Comparison of ENCODE assay signal across 16 mouse cellular contexts in the genomic region with DNA sequence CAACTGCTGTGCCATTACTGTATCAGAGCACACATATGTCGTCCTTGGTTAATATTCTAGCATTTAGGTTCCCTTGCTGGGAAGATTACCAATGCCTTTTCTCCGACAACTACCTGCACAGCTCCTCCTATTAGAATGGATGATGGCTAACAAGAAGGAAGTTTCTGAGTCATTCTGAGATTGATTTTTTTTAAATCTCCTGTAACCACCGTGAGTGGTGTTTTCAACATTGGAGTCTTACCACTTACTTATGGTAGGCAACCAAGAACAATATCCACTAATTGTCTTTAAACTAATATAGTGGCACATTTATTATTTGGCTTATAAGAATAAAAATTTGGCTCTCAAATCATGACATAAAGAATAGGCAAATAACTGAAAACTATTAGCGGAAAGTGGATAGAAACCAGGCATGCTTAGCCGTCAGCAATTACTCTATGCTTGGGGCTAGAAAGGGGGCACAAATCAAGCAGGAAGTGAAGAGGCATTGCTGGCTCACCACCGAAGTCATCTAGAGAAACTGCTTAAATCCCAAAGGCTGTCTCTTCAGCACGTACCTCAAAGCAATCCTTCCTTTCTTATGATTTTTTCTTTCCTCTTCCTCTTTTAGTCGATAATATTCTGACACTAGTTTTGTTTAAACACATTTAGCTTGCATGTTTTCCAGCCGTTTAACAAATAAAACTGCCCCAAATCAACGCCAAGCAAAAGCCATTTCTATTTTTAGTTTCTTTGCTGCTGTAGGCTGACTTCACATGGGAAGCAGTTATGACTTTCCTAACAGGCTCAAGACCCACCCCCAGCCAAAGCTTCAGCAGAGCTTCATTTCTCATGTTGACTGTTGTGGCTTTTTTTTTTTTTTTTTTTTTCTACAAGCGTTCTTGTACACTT.
DNase-seq lines count a peak whose midpoint lies in the region; ATAC-seq and TF ChIP-seq lines count a peak whose summit lies in the region.
"Had no signal": no experiment of that assay in that cellular context is flagged by ENCODE, and none has a peak within 500 bp of the region (broad histone marks: within the 10 kb centered on the region; RNA-seq: fewer than 3 reads in every experiment).

No protein-coding gene starts in this region.

- H3K4me3 ChIP-seq in embryonic facial prominence, embryonic 14.5 days (ENCODE audit: low read depth, low read length), result no peak overlapping the region
- H3K4me3 ChIP-seq in embryonic facial prominence, embryonic 10.5 days, result no peak overlapping the region
- 0 out of 2 replicates have a peak overlapping the region, but pooled peaks have one; percentile 7 for H3K4me3 ChIP-seq in liver, adult 2 months (ENCODE audit: insufficient read depth, low read depth, low read length)
- H3K4me3 ChIP-seq in liver, embryonic 12.5 days, result no peak overlapping the region
- no peak overlapping the region for H3K4me3 ChIP-seq in liver, postnatal 0 days (ENCODE audit: low read depth, low read length)
- H3K4me3 ChIP-seq: layer of hippocampus, adult 2 months; neural tube, embryonic 13.5 days had no signal

- H3K27ac ChIP-seq in embryonic facial prominence, embryonic 14.5 days (replicated peaks; ENCODE audit: low read depth, low read length), result no peak overlapping the region
- no peak overlapping the region for H3K27ac ChIP-seq in embryonic facial prominence, embryonic 10.5 days (replicated peaks)
- no peak overlapping the region for H3K27ac ChIP-seq in liver, adult 2 months (replicated peaks; ENCODE audit: insufficient read depth, low read depth, low read length)
- no peak overlapping the region for H3K27ac ChIP-seq in liver, embryonic 12.5 days
- peak overlapping the region; percentile 13; the same call in 1 of the 2 replicates for H3K27ac ChIP-seq in liver, postnatal 0 days (ENCODE audit: low read depth)
- H3K27ac ChIP-seq: layer of hippocampus, adult 2 months; neural tube, embryonic 13.5 days had no signal

- no peaks in the 10 kb centered on the region for H3K79me2 ChIP-seq in liver, adult 2 months (ENCODE audit: control insufficient read depth, insufficient read depth, low read length)

- H3K9me3 ChIP-seq in embryonic facial prominence, embryonic 14.5 days (ENCODE audit: control insufficient read depth, low read length), result peaks cover 5% of the 10 kb centered on the region; the same call in 1 of the 2 replicates
- no peaks in the 10 kb centered on the region for H3K9me3 ChIP-seq in embryonic facial prominence, embryonic 10.5 days
- H3K9me3 ChIP-seq in liver, embryonic 12.5 days (replicated peaks), result no peaks in the 10 kb centered on the region
- H3K9me3 ChIP-seq in liver, postnatal 0 days (ENCODE audit: low read length), result no peaks in the 10 kb centered on the region
- H3K9me3 ChIP-seq: neural tube, embryonic 13.5 days had no signal

- H3K36me3 ChIP-seq in embryonic facial prominence, embryonic 14.5 days (ENCODE audit: control insufficient read depth, insufficient read depth, low read length), result no peaks in the 10 kb centered on the region
- no peaks in the 10 kb centered on the region for H3K36me3 ChIP-seq in embryonic facial prominence, embryonic 10.5 days (replicated peaks)
- no peaks in the 10 kb centered on the region for H3K36me3 ChIP-seq in liver, adult 2 months (ENCODE audit: control insufficient read depth, insufficient read depth, low read length)
- H3K36me3 ChIP-seq in liver, embryonic 12.5 days, result no peaks in the 10 kb centered on the region
- no peaks in the 10 kb centered on the region for H3K36me3 ChIP-seq in liver, postnatal 0 days (replicated peaks; ENCODE audit: insufficient read depth, low read length)
- H3K36me3 ChIP-seq: neural tube, embryonic 13.5 days had no signal

- no peak for TF ChIP-seq EP300 in liver, postnatal 0 days (IDR thresholded peaks at IDR 0.05; ENCODE audit: low read depth)

- H3K4me1 ChIP-seq in embryonic facial prominence, embryonic 14.5 days (ENCODE audit: control insufficient read depth, insufficient read depth, low read length), result no peaks in the 10 kb centered on the region
- H3K4me1 ChIP-seq in embryonic facial prominence, embryonic 10.5 days, result no peaks in the 10 kb centered on the region
- no peaks in the 10 kb centered on the region for H3K4me1 ChIP-seq in liver, adult 2 months (ENCODE audit: control insufficient read depth, insufficient read depth, low read length)
- H3K4me1 ChIP-seq in liver, embryonic 12.5 days, result no peaks in the 10 kb centered on the region
- no peaks in the 10 kb centered on the region for H3K4me1 ChIP-seq in liver, postnatal 0 days (ENCODE audit: insufficient read depth)
- H3K4me1 ChIP-seq: neural tube, embryonic 13.5 days had no signal

- 64% methylated on average over 11 of the region's 11 CpGs for WGBS in embryonic facial prominence, embryonic 14.5 days
- 79% methylated on average over 11 of the region's 11 CpGs for WGBS in embryonic facial prominence, embryonic 10.5 days
- WGBS in liver, adult 2 months, result 73% methylated on average over 11 of the region's 11 CpGs
- WGBS in liver, embryonic 12.5 days (ENCODE audit: insufficient replicate concordance), result 45% methylated on average over 11 of the region's 11 CpGs
- 31% methylated on average over 11 of the region's 11 CpGs for WGBS in liver, postnatal 0 days (ENCODE audit: insufficient replicate concordance)

- H3K9ac ChIP-seq in embryonic facial prominence, embryonic 14.5 days (ENCODE audit: low read depth, low read length), result no peak overlapping the region
- H3K9ac ChIP-seq in liver, adult 2 months (ENCODE audit: low read depth, low read length), result no peak overlapping the region
- H3K9ac ChIP-seq in liver, embryonic 12.5 days, result no peak overlapping the region
- no peak overlapping the region for H3K9ac ChIP-seq in liver, postnatal 0 days (replicated peaks)
- H3K9ac ChIP-seq: neural tube, embryonic 13.5 days had no signal

- no peaks in the 10 kb centered on the region for H3K27me3 ChIP-seq in embryonic facial prominence, embryonic 14.5 days (replicated peaks; ENCODE audit: control insufficient read depth, insufficient read depth, low read length)
- H3K27me3 ChIP-seq in embryonic facial prominence, embryonic 10.5 days (replicated peaks; ENCODE audit: low read depth, poor library complexity, severe bottlenecking), result no peaks in the 10 kb centered on the region
- no peaks in the 10 kb centered on the region for H3K27me3 ChIP-seq in liver, adult 2 months (ENCODE audit: control insufficient read depth, insufficient read depth, low read length)
- no peaks in the 10 kb centered on the region for H3K27me3 ChIP-seq in liver, embryonic 12.5 days (replicated peaks)
- no peaks in the 10 kb centered on the region for H3K27me3 ChIP-seq in liver, postnatal 0 days (ENCODE audit: insufficient read depth, low read length)
- H3K27me3 ChIP-seq: neural tube, embryonic 13.5 days had no signal

- TF ChIP-seq CTCF in liver, adult 2 months (IDR thresholded peaks at IDR 0.05; ENCODE audit: low read depth, low read length), result no peak
- no peak for TF ChIP-seq CTCF in liver, postnatal 0 days (IDR thresholded peaks at IDR 0.05; ENCODE audit: low read depth)

- no peak for ATAC-seq in embryonic facial prominence, embryonic 14.5 days (ENCODE audit: low read depth)
- ATAC-seq in liver, embryonic 12.5 days, result no peak
- ATAC-seq in liver, postnatal 0 days, result no peak
- ATAC-seq in neutrophil, adult 5-6 weeks (ENCODE audit: extremely low read depth, insufficient number of reproducible peaks, low FRiP score, poor library complexity, severe bottlenecking), result peak; percentile 57; the same call in 1 of the 2 replicates
- ATAC-seq: hindbrain, embryonic 16.5 days had no signal

- no peak overlapping the region for H3K4me2 ChIP-seq in embryonic facial prominence, embryonic 14.5 days (ENCODE audit: low read depth, low read length)
- no peak overlapping the region for H3K4me2 ChIP-seq in liver, embryonic 12.5 days
- 0 out of 2 replicates have a peak overlapping the region, but pooled peaks have one; percentile 24 for H3K4me2 ChIP-seq in liver, postnatal 0 days (ENCODE audit: low read depth, low read length)
- H3K4me2 ChIP-seq: neural tube, embryonic 13.5 days had no signal

- TF ChIP-seq POLR2A in liver, adult 2 months (IDR thresholded peaks at IDR 0.05; ENCODE audit: extremely low read depth, insufficient read depth, low read length), result no peak

- DNase-seq in embryonic facial prominence, embryonic 14.5 days (ENCODE audit: low spot score), result peak; percentile 25
- DNase-seq in embryonic facial prominence, embryonic 10.5 days (ENCODE audit: low spot score), result no peak
- DNase-seq in liver, adult 2 months (ENCODE audit: extremely low read depth, low read depth, low spot score), result peak; percentile 33
- no peak for DNase-seq in liver, postnatal 0 days
- DNase-seq in thymus, adult 18-20 months, result no peak
- no peak for DNase-seq in cerebellum, postnatal 36 days
- DNase-seq: adrenal gland, postnatal 25 days; cerebellum, adult 9-11 months; left cerebral cortex, postnatal 4 days; right cerebral cortex, postnatal 25 days; thymus, postnatal 14 days had no signal

Comparison
In these comparisons a context has a peak if more than half of its experiments do, and no peak if none do; other contexts are left out.
1. DNase-seq: peak in embryonic facial prominence, embryonic 14.5 days (single experiment) and liver, adult 2 months (single experiment); none in embryonic facial prominence, embryonic 10.5 days (single experiment), liver, postnatal 0 days (single experiment), thymus, adult 18-20 months (0 of 2) and cerebellum, postnatal 36 days (0 of 2).